Mouse (Mus musculus) G1E (cell line): ENCODE measurements around the gene Gm10309.

Source experiments
- CTCF ChIP-seq: IDR thresholded peaks from 2 replicates; pipeline ENCODE4 v1.5.1; 2012; ENCODE audit warnings: low read depth, low read length, inconsistent platforms, mixed read lengths
- GATA1 ChIP-seq: IDR thresholded peaks from 2 replicates; pipeline ENCODE4 v1.6.1; 2012; ENCODE audit warnings: borderline replicate concordance, low read length, inconsistent platforms, mixed read lengths
- GATA2 ChIP-seq: IDR thresholded peaks from 2 replicates; pipeline ENCODE4 v1.6.1; 2012; ENCODE audit warnings: low read depth, low read length, inconsistent platforms, borderline replicate concordance
- POLR2AphosphoS5 ChIP-seq: IDR thresholded peaks from 2 replicates; pipeline ENCODE4 v1.6.1; 2012; ENCODE audit warnings: low read depth, low read length, inconsistent platforms; ENCODE audit not compliant: insufficient replicate concordance
- TAL1 ChIP-seq: conservative IDR thresholded peaks from 2 replicates; pipeline ENCODE4 v1.6.1; 2012; ENCODE audit warnings: low read depth, low read length, inconsistent platforms, mixed read lengths

DNA sequence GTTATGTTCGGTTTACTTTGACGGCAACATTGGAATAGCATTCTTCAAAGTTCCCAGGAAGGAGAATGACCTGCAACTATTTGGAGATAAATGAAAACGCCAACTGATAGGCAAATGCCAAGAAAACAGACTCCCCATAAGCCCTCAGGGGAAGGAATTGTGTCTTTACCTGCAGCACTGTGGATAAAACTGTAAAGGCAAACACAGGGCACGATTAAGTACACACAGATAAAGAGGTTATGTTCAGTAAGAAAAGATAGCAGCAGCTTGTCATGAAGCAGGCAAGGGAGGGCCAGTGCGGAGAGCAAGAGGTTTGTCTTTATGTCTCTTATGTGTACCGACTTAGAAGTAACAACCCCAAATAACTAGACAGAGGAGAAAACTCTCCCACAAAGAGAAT is 10.5 kb downstream of the Gm10309 start:
- TF ChIP-seq CTCF: no peak
- TF ChIP-seq TAL1: no peak
- no peak for TF ChIP-seq POLR2AphosphoS5
- TF ChIP-seq GATA1: no peak
- no peak for TF ChIP-seq GATA2
